Mouse (Mus musculus): ENCODE results near the gene Lcn2. TPM values are rescaled to one million over a fixed set of nuclear protein-coding genes. Genes with fewer than 3 reads are reported as not detected.

Lcn2 gene
- 2.1 and 2.4 TPM in 2 replicates for polyA plus RNA-seq (2012; ENCODE audit: insufficient read depth, insufficient read length, missing spikeins)

- peaks cover 24% of the 10 kb centered on the region for H3K4me1 ChIP-seq (ENCODE audit: control insufficient read depth, insufficient read depth, low read length)
- H3K27ac ChIP-seq (ENCODE audit: insufficient read depth, low read depth, low read length), result no peak within 1 kb of the TSS
- no peak for TF ChIP-seq CTCF (IDR thresholded peaks at IDR 0.05; ENCODE audit: low read depth, low read length)
- TF ChIP-seq POLR2A (IDR thresholded peaks at IDR 0.05; ENCODE audit: borderline replicate concordance, low read depth, low read length), result no peak
- no peak within 1 kb of the TSS for H3K4me3 ChIP-seq (ENCODE audit: insufficient read depth, low read length)
These were observed at the start of gene Lcn2 for GRCm38 (mm10) chr2:32387706-32388490. Gene Lcn2, minus strand, starts transcription at chr2:32388252.

GRCm38 (mm10) chr2:32437612-32438166 lies 49.6 kb upstream of the Lcn2 start:
- TF ChIP-seq POLR2A (IDR thresholded peaks at IDR 0.05; ENCODE audit: borderline replicate concordance, low read depth, low read length), result no peak
- TF ChIP-seq CTCF (IDR thresholded peaks at IDR 0.05; ENCODE audit: low read depth, low read length), result no peak
- H3K27ac ChIP-seq (ENCODE audit: insufficient read depth, low read depth, low read length), result no peak overlapping the region
- no peak overlapping the region for H3K4me3 ChIP-seq (ENCODE audit: insufficient read depth, low read length)
- peaks cover 45% of the 10 kb centered on the region for H3K4me1 ChIP-seq (ENCODE audit: control insufficient read depth, insufficient read depth, low read length)

GRCm38 (mm10) chr2:32436686-32437372 lies 48.8 kb upstream of the Lcn2 start:
- no peak overlapping the region for H3K27ac ChIP-seq (ENCODE audit: insufficient read depth, low read depth, low read length)
- TF ChIP-seq CTCF (IDR thresholded peaks at IDR 0.05; ENCODE audit: low read depth, low read length), result no peak
- TF ChIP-seq POLR2A (IDR thresholded peaks at IDR 0.05; ENCODE audit: borderline replicate concordance, low read depth, low read length), result no peak
- peaks cover 44% of the 10 kb centered on the region for H3K4me1 ChIP-seq (ENCODE audit: control insufficient read depth, insufficient read depth, low read length)
- no peak overlapping the region for H3K4me3 ChIP-seq (ENCODE audit: insufficient read depth, low read length)

GRCm38 (mm10) chr2:32430701-32431676 lies 42.9 kb upstream of the Lcn2 start:
- TF ChIP-seq CTCF (IDR thresholded peaks at IDR 0.05; ENCODE audit: low read depth, low read length), result no peak
- no peak for TF ChIP-seq POLR2A (IDR thresholded peaks at IDR 0.05; ENCODE audit: borderline replicate concordance, low read depth, low read length)
- Histone ChIP-seq H3K27ac (ENCODE audit: insufficient read depth, low read depth, low read length) (no peak overlapping the region), H3K4me1 (ENCODE audit: control insufficient read depth, insufficient read depth, low read length) (peaks cover 40% of the 10 kb centered on the region), H3K4me3 (ENCODE audit: insufficient read depth, low read length) (no peak overlapping the region)

GRCm38 (mm10) chr2:32429215-32429891 lies 41.3 kb upstream of the Lcn2 start:
- peaks cover 56% of the 10 kb centered on the region for H3K4me1 ChIP-seq (ENCODE audit: control insufficient read depth, insufficient read depth, low read length)
- TF ChIP-seq CTCF (IDR thresholded peaks at IDR 0.05; ENCODE audit: low read depth, low read length) (no peak), POLR2A (IDR thresholded peaks at IDR 0.05; ENCODE audit: borderline replicate concordance, low read depth, low read length) (no peak)
- H3K4me3 ChIP-seq (ENCODE audit: insufficient read depth, low read length), result no peak overlapping the region
- no peak overlapping the region for H3K27ac ChIP-seq (ENCODE audit: insufficient read depth, low read depth, low read length)

- TF ChIP-seq CTCF (IDR thresholded peaks at IDR 0.05; ENCODE audit: low read depth, low read length), result no peak
- no peak for TF ChIP-seq POLR2A (IDR thresholded peaks at IDR 0.05; ENCODE audit: borderline replicate concordance, low read depth, low read length)
- H3K4me3 ChIP-seq (ENCODE audit: insufficient read depth, low read length), result peak overlapping the region; percentile 22; the same call in 1 of the 2 replicates
- peaks cover 64% of the 10 kb centered on the region for H3K4me1 ChIP-seq (ENCODE audit: control insufficient read depth, insufficient read depth, low read length)
- H3K27ac ChIP-seq (ENCODE audit: insufficient read depth, low read depth, low read length), result peak overlapping the region; percentile 24; the same call in 1 of the 2 replicates
These were observed 40.2 kb upstream of the Lcn2 start for GRCm38 (mm10) chr2:32428262-32428722.

GRCm38 (mm10) chr2:32427720-32428119 lies 39.7 kb upstream of the Lcn2 start:
- no peak overlapping the region for H3K27ac ChIP-seq (ENCODE audit: insufficient read depth, low read depth, low read length)
- H3K4me1 ChIP-seq (ENCODE audit: control insufficient read depth, insufficient read depth, low read length), result peaks cover 69% of the 10 kb centered on the region
- no peak overlapping the region for H3K4me3 ChIP-seq (ENCODE audit: insufficient read depth, low read length)
- TF ChIP-seq CTCF (IDR thresholded peaks at IDR 0.05; ENCODE audit: low read depth, low read length) (no peak), POLR2A (IDR thresholded peaks at IDR 0.05; ENCODE audit: borderline replicate concordance, low read depth, low read length) (no peak)

GRCm38 (mm10) chr2:32426141-32426540 lies 38.1 kb upstream of the Lcn2 start:
- no peak overlapping the region for H3K4me3 ChIP-seq (ENCODE audit: insufficient read depth, low read length)
- peaks cover 68% of the 10 kb centered on the region for H3K4me1 ChIP-seq (ENCODE audit: control insufficient read depth, insufficient read depth, low read length)
- H3K27ac ChIP-seq (ENCODE audit: insufficient read depth, low read depth, low read length), result no peak overlapping the region
- no peak for TF ChIP-seq POLR2A (IDR thresholded peaks at IDR 0.05; ENCODE audit: borderline replicate concordance, low read depth, low read length)

Data from bone marrow macrophage, adult 2 months (primary cell).